Mouse (Mus musculus): ENCODE data around the gene Olfr518.

The Olfr518 gene

GRCm38 (mm10) chr7:108884906-108885305 lies at the start of gene Olfr518:
TSS of gene Olfr518 (minus strand) at chr7:108885006.
- DNase-seq (ENCODE audit: extremely low spot score, low spot score): no peak

- DNase-seq (ENCODE audit: extremely low spot score, low spot score): peak; percentile 91
Measured at GRCm38 (mm10) chr7:108933794-108934731, 49.3 kb upstream of the Olfr518 start, which contains the start of gene Eif3f. TSS of gene Eif3f (plus strand) at chr7:108934417.

GRCm38 (mm10) chr7:108929726-108930393 lies 45.1 kb upstream of the Olfr518 start, which contains the start of gene Nlrp10:
TSS of gene Nlrp10 (minus strand) at chr7:108930178.
- DNase-seq (ENCODE audit: extremely low spot score, low spot score): no peak

- DNase-seq (ENCODE audit: extremely low spot score, low spot score): no peak
Measured at GRCm38 (mm10) chr7:108928280-108929188, 43.7 kb upstream of the Olfr518 start.

GRCm38 (mm10) chr7:108927043-108927442 lies 42.2 kb upstream of the Olfr518 start:
- no peak for DNase-seq (ENCODE audit: extremely low spot score, low spot score)

GRCm38 (mm10) chr7:108903969-108904368 lies 19.2 kb upstream of the Olfr518 start:
- DNase-seq (ENCODE audit: extremely low spot score, low spot score): no peak

GRCm38 (mm10) chr7:108894320-108894719 lies 9.5 kb upstream of the Olfr518 start, which contains the start of gene Olfr519:
TSS of gene Olfr519 (minus strand) at chr7:108894420.
- no peak for DNase-seq (ENCODE audit: extremely low spot score, low spot score)

GRCm38 (mm10) chr7:108872279-108872678 lies 12.5 kb downstream of the Olfr518 start, which contains the start of gene Olfr517:
TSS of gene Olfr517 (minus strand) at chr7:108872379.
- no peak for DNase-seq (ENCODE audit: extremely low spot score, low spot score)

GRCm38 (mm10) chr7:108850429-108850828 lies 34.4 kb downstream of the Olfr518 start, which contains the start of gene Olfr516:
TSS of gene Olfr516 (minus strand) at chr7:108850529.
- no peak for DNase-seq (ENCODE audit: extremely low spot score, low spot score)
